Mouse (Mus musculus) midbrain, postnatal 0 days (tissue): ENCODE measurements around the gene Agtr1b. TPM values are rescaled to one million over a fixed set of nuclear protein-coding genes. Genes with fewer than 3 reads are reported as not detected.

ENCODE experiments used
- ATAC-seq: fragments of 200-750 bp; cut with Nextera tagmentation; 2 replicates; pipeline ENCODE4 v1.8.0; 2017; ENCODE audit warnings: moderate number of reproducible peaks, mild to moderate bottlenecking, moderate TSS enrichment, moderate library complexity; ENCODE audit not compliant: low FRiP score
- DNase-seq: peaks from one replicate; pipeline ENCODE4 v3.0.0-alpha.2; 2015; ENCODE audit warnings: low spot score
- H3K27ac ChIP-seq: fragments of 300-500 bp; sonication (generic); 2 replicates; pipeline ENCODE4 v1.5.1; 2014; ENCODE audit warnings: low read depth, mild to moderate bottlenecking, low read length, mixed read lengths
- H3K27me3 ChIP-seq: fragments of 300-500 bp; sonication (generic); 2 replicates; pipeline ENCODE4 v1.6.1; 2014; ENCODE audit warnings: low read length, control low read depth, mixed read lengths; ENCODE audit not compliant: insufficient read depth
- H3K36me3 ChIP-seq: fragments of 300-500 bp; sonication (generic); 2 replicates; pipeline ENCODE4 v1.6.1; 2014; ENCODE audit warnings: low read length, control low read depth, mixed read lengths; ENCODE audit not compliant: insufficient read depth
- H3K4me1 ChIP-seq: fragments of 300-500 bp; sonication (generic); 2 replicates; pipeline ENCODE4 v1.6.1; 2014; ENCODE audit warnings: mild to moderate bottlenecking, control low read depth, antibody characterized with exemption, low read length, mixed read lengths; ENCODE audit not compliant: insufficient read depth
- H3K4me2 ChIP-seq: fragments of 300-500 bp; sonication (generic); 2 replicates; pipeline ENCODE4 v1.6.1; 2014; ENCODE audit warnings: low read depth, mild to moderate bottlenecking, low read length, mixed read lengths; ENCODE audit not compliant: poor library complexity, severe bottlenecking
- H3K4me3 ChIP-seq: fragments of 300-500 bp; sonication (generic); 2 replicates; pipeline ENCODE4 v1.5.1; 2014; ENCODE audit warnings: low read depth, mild to moderate bottlenecking, low read length, moderate library complexity
- H3K9ac ChIP-seq: fragments of 300-500 bp; sonication (generic); replicated peaks from 2 replicates; pipeline ENCODE4 v1.6.1; 2014; ENCODE audit warnings: mild to moderate bottlenecking, low read length, moderate library complexity, mixed read lengths; ENCODE audit not compliant: poor library complexity, severe bottlenecking
- H3K9me3 ChIP-seq: fragments of 300-500 bp; sonication (generic); 2 replicates; pipeline ENCODE4 v1.6.1; 2016; ENCODE audit warnings: low read length, control low read depth
- CTCF ChIP-seq: IDR thresholded peaks from 2 replicates; pipeline ENCODE4 v1.5.1; 2016; ENCODE audit warnings: antibody characterized with exemption, mild to moderate bottlenecking
- WGBS: fragments of 180-500 bp; shearing (Covaris S2); extraction: QIAGEN DNeasy Blood & Tissue Kit; methylation state at CpG from one replicate; pipeline ENCODE4 v1.1.7; 2014; 5-methylcytosine and 5-hydroxymethylcytosine counted together
- polyA plus RNA-seq: library from polyadenylated mRNA; unstranded; fragments of >200 nt; fragmentation: Nextera tagmentation; extraction: Ambion mirVana; gene quantifications from 2 replicates; pipeline ENCODE4 v1.2.1, GENCODE M21; 2015
- total RNA-seq: library from RNA; depleted of rRNA; stranded (reverse); fragments of >200 nt; gene quantifications from 2 replicates; pipeline ENCODE4 v1.2.3, GENCODE M21; 2014; rRNA removed

Agtr1b gene
- total and polyA plus RNA-seq, 2 experiments from 2014 or later: 0.11 to 0.16 TPM

GRCm38 (mm10) chr3:20288761-20289160, 78.2 kb downstream of the Agtr1b start:
- Histone ChIP-seq H3K4me3 (no peak overlapping the region), H3K36me3 (no peaks in the 10 kb centered on the region), H3K27me3 (no peaks in the 10 kb centered on the region), H3K9me3 (no peaks in the 10 kb centered on the region), H3K4me1 (no peaks in the 10 kb centered on the region), H3K27ac (no peak overlapping the region), H3K4me2 (no peak overlapping the region), H3K9ac (no peak overlapping the region)
- TF ChIP-seq CTCF: no peak
- WGBS: 94% methylated on average over 2 of the region's 2 CpGs
- ATAC-seq (no peak), DNase-seq (no peak)

- H3K4me2 ChIP-seq: no peak overlapping the region
- no peaks in the 10 kb centered on the region for H3K27me3 ChIP-seq
- TF ChIP-seq CTCF: no peak
- no peaks in the 10 kb centered on the region for H3K4me1 ChIP-seq
- no peaks in the 10 kb centered on the region for H3K36me3 ChIP-seq
- no peaks in the 10 kb centered on the region for H3K9me3 ChIP-seq
- DNase-seq: no peak
- H3K27ac ChIP-seq: no peak overlapping the region
- no peak for ATAC-seq
- H3K9ac ChIP-seq: no peak overlapping the region
- no peak overlapping the region for H3K4me3 ChIP-seq
- WGBS: 81% methylated on average over 1 of the region's 1 CpGs
These were observed 85.2 kb downstream of the Agtr1b start for GRCm38 (mm10) chr3:20281796-20282195.

GRCm38 (mm10) chr3:20275633-20276032, 91.3 kb downstream of the Agtr1b start, which contains the start of gene Cpb1:
Gene Cpb1, minus strand, starts transcription at chr3:20275733.
- no peak for TF ChIP-seq CTCF
- no peak within 1 kb of the TSS for H3K9ac ChIP-seq
- DNase-seq (no peak), ATAC-seq (no peak)
- WGBS: 89% methylated on average over 3 of the region's 3 CpGs
- no peaks in the 10 kb centered on the region for H3K9me3 ChIP-seq
- H3K27me3 ChIP-seq: no peaks in the 10 kb centered on the region
- no peaks in the 10 kb centered on the region for H3K4me1 ChIP-seq
- H3K4me3 ChIP-seq: no peak within 1 kb of the TSS
- no peak within 1 kb of the TSS for H3K4me2 ChIP-seq
- H3K27ac ChIP-seq: no peak within 1 kb of the TSS
- no peaks in the 10 kb centered on the region for H3K36me3 ChIP-seq

Other genes with a start within 250 kb of the Agtr1b start
- 38.0 and 40.5 TPM in 2 replicates for gene Gyg, start 211.9 kb downstream of the Agtr1b start, total RNA-seq
- 77.8 and 86.3 TPM in 2 replicates for gene Gyg, start 211.9 kb downstream of the Agtr1b start, polyA plus RNA-seq
- gene Cpa3, start 125.0 kb downstream of the Agtr1b start, total RNA-seq: 0.47 and 0.60 TPM in 2 replicates
- 0.11 and 0.77 TPM in 2 replicates for gene Cpa3, start 125.0 kb downstream of the Agtr1b start, polyA plus RNA-seq
- gene Cpb1, start 91.4 kb downstream of the Agtr1b start, total RNA-seq: 0.09 TPM in 1 of 2 replicates, not detected in the other
- 0.20 and 0.39 TPM in 2 replicates for gene Cpb1, start 91.4 kb downstream of the Agtr1b start, polyA plus RNA-seq